Mouse (Mus musculus) spleen, adult 18-20 months (tissue): ENCODE results near the gene Sec61a1.

Experiments used
- DNase-seq, 2 experiments: peaks; one replicate each; pipeline ENCODE4 v3.0.0; 2022; ENCODE audit warnings: mixed read lengths in 2 of 2

Sec61a1 gene

DNA sequence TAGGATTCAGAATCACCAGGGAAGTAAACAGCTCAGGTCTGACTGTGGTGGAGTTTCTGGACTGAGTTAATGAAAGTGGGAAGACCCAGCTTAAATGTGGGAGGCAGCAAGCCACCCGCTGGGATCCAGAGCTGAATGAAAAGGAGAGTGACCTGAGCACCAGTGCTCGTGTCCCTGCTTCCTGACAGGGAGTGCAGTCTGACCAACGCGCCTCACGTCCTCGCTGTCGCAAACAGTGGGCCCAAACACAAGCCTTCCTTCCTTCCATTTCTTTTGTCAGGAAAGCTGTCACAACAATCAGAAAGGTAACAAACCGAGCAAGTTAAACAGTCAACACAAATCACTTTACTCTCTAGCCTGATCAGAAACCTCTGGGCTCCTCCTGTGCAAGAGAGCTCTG lies 2.7 kb downstream of the Sec61a1 start:
- no peak for DNase-seq

DNA sequence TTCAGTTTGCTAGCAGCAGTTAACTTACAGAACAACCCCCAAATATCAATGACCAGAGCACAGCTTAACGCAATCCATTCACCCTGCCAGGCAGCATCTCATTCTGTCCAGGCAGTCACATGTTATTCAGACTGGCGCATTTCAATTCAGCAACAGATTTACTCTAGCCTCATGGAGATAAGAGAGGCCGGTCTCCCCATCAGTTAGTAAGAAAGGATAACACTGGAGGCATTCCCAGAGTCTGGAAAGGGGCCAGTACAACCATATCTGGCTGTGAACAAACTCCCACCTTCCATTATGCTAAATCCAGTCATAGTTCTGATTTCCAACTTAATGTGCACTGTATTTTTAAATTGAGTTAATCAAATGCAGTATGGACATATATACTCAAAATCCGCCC lies 4.2 kb downstream of the Sec61a1 start:
- DNase-seq: no peak

DNA sequence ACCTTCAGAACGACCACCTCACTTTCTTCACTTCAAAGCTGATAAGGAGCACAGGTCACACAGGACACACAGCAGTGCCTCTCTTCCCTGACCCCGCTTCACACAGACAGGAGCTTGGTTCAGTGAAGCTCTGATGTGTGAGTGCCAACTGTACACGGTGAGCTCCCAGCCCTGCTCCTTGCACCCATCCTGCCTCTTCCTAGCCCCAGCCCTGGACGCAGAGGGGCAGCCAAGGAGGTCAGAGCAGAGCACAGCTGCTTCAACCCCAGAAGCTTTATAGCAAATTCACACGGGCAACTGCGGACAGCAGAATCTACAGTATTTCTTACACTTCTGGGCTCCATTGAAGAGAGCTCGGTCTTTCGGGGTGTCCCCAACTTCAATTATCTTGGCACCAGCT lies 4.7 kb downstream of the Sec61a1 start:
- peak in 1 of 2 experiments; percentile 1 for DNase-seq

DNA sequence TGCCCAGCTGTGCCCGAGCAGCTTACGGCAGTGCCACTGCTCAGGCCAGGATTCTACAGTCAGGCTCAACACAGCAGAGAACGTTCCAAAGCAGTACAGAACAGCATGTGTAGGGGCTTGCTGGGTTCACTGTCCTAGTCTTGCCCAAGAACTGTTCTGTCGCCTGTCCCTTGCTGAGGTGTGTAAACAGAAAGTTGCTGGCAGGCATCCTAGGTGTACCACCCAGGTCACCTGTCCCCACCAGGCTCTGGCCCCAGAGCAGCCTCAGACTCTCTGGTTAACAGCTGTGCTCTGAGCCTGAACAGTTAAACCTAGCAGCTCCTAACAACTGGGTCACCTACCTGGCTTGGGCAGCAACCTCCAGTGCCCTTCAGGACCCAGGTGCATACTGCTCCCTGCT lies 15.7 kb downstream of the Sec61a1 start:
- DNase-seq: no peak

DNA sequence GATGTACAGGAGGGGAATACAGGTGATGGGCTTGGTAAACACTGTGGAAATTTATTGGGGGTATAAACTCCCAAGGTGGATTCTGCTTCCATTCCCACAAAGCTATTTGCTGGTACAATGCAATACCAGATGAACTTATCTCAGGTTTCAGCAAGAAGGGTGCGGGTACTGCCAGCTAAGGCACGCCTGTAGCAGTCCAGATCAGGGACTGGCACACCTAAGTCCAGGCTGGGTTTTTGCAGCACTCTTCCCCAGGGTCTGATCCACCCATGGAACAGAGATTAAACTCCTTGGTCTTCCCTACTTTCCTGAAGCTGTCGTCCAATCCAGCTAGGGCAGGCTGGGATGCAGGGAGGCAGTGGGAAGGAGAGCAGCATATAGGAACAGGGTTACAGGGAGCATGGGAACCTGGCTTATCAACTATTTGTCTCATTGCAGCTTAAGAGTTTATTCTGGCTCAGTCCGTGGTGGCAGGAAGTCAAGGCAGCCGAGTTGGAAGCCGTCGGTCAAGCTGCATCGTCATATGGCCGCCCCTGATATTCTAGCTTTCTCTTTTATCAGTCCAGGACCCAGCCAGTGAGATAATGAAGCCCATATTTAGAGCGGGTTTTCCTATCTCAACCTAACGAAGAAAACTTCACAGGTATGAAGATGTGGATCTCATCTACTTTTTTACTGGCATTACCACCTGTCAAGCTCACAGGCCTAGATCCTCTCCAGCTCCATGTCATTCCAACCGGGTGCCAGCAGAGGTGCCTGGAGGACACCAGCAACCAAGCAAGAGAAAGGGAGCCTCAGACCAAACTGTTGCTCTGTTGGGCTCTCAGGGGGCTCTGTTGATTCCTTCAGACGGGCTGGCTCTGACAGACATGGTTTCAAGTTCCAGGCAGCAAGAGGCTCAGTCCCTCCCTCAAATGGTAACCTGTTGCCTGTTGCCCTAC lies 16.4 kb downstream of the Sec61a1 start:
- DNase-seq: no peak

DNA sequence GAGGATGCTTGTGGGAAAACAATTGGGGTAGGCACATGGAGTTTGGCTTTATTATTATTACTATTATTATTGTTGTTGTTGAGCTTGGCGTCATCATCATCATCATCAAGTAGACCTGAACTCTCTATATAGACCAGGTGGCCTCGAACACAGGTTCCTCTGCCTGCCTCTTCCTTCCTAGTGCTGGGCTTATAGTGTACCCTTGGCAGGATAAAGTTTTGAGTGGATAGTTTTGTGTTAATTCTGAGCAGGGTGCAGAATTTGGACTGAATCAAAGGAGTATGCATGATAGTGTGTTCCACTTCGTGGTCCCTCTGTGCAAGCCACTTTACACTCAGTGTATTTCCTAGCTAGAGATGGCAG lies 18.3 kb downstream of the Sec61a1 start:
- DNase-seq: no peak

DNA sequence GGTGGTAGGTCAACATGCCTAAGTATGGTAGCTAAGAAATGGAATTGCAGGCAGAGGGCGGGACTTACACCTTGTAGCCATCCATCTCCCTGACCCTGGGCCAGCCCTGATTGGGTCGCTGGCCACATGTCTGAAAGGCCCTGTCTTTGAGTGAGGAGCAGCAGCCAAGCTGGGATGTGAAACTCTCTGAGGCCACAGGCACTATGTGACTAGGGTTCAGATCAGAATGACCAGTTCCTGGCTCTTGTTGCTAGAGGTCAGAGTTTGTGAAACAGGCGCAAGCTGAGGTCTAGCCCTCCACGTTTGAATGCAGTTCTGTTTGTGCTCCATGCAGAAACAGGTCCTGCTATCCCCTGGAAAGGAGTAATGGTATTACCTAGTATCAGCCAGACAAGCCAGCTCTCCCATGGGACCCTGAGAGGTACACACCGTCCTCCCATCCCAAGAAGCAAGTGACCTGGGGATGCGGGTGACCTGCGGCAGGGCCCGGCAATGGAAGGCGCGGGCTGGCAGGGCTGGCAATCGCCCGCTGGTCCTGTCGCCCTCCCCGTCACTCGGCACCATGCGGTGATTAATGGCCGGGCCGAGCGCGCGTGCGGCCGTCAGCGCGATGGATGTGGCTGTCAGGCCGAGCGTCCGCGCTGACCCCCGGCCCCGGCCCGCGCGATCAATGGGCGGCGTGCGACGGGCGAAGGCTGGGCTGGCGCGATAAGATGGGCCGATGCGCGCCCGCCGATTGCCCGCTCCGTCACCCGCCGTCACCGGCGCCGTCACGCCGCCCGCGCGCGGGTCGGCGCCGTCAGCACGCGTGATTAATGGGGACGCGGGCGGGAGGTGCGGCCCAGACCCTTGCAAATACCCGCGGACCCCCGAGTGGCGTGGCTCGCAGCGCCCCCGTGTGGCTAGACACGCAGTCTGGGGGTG lies 19.0 kb downstream of the Sec61a1 start:
- peak in 1 of 2 experiments; percentile 53 for DNase-seq

DNA sequence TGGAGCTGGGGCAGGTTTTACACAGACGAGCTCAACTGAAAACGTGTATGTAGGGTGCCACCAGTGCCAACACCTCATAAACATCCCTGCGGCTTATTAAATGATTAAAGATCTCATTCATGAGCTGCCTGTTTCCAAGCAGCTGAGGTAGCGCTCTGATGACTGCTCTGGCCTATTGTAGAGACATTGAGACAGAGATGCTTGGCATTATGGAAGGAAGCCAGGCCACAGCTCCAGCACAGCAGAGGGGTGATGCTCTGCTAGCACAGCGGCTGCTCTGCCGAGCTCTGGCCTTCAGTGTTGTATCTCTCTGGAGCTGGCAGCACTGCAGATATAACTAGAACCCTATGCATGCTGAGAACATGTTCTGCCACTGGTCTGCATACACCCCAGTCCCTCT lies 25.0 kb downstream of the Sec61a1 start:
- DNase-seq: no peak

DNA sequence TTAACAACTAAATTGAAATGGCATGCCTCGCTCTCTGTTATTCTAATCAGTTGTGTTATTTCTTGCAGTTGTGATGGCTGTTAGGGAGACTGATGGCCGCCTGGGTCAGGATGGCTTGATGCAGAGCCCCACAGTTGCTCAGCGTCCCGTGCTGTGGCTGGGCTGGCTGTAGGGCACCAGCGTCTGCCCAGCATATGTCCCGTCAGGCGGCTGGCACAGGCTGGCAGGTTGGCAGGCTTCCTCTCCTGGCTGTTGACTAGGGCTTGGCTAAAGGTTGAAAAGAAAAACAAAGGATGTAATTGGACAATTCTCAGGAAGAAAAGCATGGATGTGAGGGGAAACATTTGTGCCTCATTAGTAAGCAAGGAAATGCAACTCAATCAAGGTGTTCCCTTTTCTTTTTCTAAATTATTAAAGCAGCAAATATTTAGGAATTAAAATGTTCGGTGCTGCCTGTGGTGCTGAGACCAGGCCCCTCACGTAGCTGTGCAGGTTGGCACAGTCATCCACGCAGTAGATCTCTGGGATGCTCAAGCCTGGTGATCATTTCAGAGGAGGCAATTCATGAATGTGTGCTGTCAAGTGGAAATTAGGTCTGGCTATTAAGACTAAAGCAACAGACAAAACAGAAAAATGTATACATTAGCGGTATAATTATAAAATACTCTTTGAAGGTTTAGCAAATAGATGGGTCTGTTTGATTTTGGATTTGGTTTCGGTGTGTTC lies 27.9 kb downstream of the Sec61a1 start:
- DNase-seq: no peak

DNA sequence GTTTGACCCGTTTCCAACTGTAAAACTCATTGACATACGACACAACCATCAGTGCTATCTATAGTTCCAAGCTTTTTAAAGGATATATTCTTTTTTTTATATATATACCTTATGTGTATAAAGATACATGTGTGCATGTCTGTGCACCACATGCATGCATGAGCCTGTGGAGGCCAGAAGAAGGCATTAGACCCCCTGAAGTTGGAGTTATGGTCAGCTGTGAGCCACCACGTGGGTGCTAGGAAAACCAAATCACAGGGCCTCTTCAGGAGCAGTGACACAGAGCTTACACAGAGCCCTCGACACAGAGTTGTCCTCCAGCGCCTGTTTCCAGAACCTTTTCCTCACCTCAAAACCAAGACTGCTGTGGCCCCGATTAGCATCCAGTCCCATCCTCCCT lies 28.9 kb downstream of the Sec61a1 start:
- no peak for DNase-seq

DNA sequence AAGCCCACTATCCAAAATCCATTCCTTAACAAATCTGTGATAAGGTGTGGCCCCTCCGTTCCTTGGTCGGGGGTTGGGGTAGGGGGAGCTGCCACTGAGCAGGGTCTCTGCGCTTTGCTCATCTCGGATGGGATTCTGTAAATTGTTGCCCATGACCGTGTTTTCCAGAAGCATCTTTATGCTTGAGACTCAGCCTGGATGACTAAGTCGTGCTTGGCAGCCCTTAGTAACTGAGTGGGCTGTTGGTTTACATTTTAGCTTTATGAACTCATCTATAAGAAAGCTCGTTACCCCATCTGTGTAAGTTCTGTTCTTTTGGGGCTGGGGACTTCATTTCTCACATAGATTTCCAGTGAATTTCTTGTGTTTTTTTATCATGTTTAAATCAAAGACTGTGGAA lies 29.7 kb downstream of the Sec61a1 start:
- DNase-seq: no peak

DNA sequence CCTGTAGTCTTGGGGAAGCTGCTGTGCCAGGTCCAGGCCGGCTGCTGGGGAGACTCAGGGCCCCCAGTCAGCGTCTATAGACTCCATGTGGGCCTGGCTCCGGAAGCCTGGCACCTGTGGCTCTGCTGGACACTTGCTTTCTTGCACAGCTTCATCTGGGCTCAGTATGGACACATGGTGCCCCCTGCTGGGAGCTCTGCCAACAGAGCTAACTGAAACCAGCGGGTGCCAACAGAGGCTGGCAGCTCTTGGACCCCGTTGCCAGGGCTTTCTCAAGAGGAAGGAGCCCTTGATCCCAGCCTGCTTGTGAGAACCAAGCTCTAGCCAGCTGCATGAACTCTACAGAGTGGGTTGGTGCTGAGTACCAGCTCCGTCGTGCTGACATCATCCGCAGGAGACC lies 31.8 kb downstream of the Sec61a1 start:
- DNase-seq: peak; percentile 19 to 56

DNA sequence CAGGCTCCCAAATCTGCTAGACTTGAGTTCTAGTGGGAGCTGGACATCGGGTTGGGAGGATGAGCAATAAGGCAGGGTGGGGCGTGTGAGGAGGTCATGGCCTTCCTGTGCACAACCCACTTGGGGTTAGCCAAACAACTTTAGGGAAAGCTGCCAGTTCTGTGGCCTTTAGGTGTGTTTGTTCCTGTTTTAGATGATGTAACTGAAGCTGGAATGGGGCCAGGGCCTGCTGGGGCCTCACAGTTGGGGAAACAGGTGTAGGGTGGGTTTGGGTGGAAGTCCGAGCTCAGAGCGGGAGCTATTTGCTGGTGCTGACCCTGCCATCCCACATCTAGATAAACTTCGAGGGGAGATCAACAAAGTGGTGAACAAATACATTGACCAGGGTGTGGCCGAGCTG lies 33.3 kb downstream of the Sec61a1 start:
- DNase-seq: no peak

DNA sequence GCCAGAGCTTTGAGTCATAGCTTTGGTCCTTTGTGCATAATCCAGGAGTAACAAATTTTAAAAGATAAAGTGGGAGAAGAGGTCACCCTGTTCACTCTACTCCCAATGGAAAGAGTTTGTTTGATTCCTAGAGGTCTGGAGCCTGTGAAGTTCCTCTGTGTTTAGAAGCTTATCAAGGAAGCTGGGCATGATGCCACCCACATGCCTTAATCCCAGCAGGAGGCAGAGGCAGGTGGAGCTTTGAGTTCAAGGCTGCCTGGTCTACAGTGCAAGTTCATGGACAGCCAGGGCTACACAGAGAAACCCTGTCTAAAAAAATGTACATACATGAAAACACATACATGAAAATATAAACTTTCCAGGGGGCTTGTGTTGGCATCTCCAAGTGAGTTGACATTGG lies 34.8 kb downstream of the Sec61a1 start:
- DNase-seq: no peak

DNA sequence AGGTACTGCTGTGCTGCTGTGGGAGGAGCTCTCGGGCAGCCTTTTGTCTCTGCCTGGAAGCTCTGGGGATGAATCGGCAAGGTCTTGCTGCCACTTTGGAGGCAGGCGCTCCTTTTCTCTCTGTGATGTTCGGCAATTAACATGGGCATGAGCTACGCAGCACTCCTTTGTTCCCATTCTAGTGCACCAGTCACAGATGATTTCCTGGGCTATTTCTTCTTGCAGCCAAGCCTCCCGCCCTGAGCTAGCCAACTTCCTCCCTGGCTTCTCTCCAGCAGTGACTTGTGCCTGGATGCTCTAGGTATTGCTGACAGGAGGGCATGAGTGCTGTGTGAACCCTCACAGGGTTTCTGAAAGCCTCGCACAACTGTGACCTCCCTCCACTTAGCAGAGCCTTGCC lies 35.6 kb downstream of the Sec61a1 start:
- DNase-seq: no peak

DNA sequence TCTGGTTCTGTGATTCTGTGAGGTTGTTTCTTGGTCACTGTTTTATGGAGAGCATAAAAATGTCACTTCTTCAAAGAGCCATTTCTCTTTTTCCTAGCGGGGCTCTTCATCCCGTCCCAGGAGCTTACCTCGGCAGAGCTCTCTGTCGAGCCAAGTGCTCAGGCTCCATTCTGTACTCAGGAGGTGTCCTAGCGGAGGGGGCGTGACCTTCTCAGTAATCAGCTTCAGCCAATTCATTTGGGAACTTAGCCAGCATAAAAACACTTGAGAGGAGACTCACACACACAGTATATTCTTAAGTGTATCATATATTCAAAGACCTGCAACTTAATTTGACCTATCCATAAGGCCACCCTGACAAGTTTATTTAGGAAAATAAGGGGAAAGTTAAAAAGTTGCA lies 38.3 kb downstream of the Sec61a1 start:
- DNase-seq: no peak

DNA sequence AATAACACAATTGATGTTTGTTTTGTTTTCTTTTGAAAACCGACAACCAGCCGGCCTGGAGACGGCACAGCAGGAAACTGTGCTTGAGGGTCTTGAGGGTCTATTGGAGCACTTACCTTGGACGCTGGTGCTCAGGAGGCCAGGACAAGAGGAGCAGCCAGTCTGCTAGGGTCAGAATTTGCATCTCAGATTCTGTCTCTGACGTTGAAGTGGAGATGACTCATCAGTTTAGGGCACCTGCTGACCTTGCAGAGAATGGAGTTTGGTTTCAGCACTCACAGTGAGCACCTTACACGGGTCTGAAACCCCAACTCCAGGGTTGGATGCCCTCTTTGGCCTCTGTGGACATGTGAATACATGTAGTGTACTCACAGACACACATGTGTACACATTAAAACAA lies 48.8 kb downstream of the Sec61a1 start:
- DNase-seq: no peak

DNA sequence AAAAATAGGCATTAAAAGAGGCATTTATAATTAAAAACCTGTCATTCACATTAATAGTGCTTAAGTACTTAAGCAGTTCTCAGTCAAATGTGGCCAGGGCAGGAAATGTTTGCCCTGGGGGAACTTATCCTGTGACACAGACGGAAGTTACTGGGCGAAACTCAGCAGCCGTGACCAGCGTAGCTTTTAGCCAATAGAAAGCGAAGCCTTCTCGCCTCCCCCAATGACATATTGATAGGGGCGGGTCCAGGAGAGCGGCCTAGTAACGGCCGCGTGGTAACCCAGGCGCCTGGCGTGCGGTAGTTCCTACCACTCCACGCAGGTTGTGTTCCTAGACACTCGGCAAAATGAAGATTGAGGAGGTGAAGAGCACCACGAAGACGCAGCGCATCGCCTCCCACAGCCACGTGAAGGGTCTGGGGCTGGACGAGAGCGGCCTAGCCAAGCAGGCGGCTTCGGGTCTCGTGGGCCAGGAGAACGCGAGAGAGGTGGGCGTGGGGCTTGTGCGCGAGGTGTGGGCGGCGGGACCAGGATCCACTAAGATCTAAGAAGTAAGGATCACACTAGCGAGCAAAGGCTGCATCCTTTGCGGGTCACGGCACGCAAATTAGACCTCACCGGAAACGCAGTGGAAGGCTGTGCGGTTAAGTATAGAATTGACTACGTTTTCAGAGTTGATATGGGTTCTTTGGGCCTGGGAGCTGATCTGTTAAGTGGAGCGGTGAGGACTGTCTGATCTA lies 53.4 kb downstream of the Sec61a1 start, which contains the start of gene Ruvbl1:
Gene Ruvbl1 (plus strand): TSS at position 229 of the 740 bp plus-strand sequence.
- peak; percentile 77 to 81 for DNase-seq

DNA sequence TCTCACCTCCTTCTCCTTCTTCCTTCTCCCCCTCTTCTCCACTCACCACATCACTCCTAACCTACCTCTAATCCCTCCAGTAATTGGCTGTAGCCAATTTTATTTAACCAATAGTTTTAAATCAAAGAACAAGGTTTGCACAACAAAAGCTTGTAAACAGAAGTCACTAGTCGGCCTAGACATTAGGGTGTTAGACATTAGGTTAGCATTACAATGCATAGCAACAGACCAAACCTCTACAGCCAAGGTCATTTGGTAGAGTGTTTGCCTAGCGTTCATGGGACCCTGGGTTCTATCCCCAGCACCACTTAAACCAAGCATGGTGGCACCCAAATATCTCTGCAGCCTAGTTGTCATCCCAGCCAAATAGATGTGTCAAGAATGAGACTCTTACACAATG lies 64.2 kb downstream of the Sec61a1 start:
- no peak for DNase-seq
